Mouse (Mus musculus) liver, adult 2 months (tissue): ENCODE measurements at regions not wholly inside any gene's neighbourhood (a gene's known extent, or its start where the extent isn't known, plus 50 kb on each side); places are given as distances from the start of the nearest gene placed in this dataset.

Source experiments
- CTCF ChIP-seq: fragments of 200-500 bp; IDR thresholded peaks from 2 replicates; pipeline ENCODE4 v1.5.1; 2011; ENCODE audit warnings: low read depth, low read length, control low read depth
- POLR2A ChIP-seq: fragments of 200-500 bp; IDR thresholded peaks from 2 replicates; pipeline ENCODE4 v1.6.1; 2011; ENCODE audit warnings: low read length, control low read depth; ENCODE audit not compliant: insufficient read depth; ENCODE audit errors: extremely low read depth

GRCm38 (mm10) chr12:35641741-35642140 is 106.9 kb upstream of the Ahr start:
- TF ChIP-seq CTCF (no peak), POLR2A (no peak)
